Mouse (Mus musculus): ENCODE results near the gene Anxa9. TPM values are rescaled to one million over a fixed set of nuclear protein-coding genes. Genes with fewer than 3 reads are reported as not detected.

Anxa9 gene
- polyA plus RNA-seq, 1 experiment from 2014 or later = 6.8 TPM

DNA sequence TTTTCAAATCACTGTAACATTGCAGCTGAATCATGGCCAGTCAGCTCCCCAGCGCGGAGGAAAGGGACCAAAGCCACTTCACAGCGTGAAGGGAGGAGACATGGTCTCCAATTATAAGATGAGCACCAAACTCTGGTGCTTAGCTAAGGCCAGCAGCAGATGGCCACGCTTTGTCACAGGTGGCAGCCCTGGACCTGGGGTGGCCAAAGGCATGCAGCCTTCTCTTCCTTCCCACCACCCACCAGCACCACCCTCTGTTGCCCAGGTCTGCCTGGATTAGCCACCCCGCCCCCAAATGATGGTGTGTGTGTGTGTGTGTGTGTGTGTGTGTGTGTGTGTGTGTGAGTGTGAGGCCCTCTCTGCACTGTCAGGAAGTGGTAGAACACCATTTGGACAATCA, 33.5 kb downstream of the Anxa9 start:
- peaks cover 6% of the 10 kb centered on the region; the same call in 1 of the 2 replicates for H3K4me1 ChIP-seq (ENCODE audit: control insufficient read depth, insufficient read depth, low read length)
- H3K27me3 ChIP-seq (ENCODE audit: control insufficient read depth, insufficient read depth, low read length) = no peaks in the 10 kb centered on the region
- no peak for ATAC-seq (ENCODE audit: insufficient read depth, low FRiP score)
- H3K27ac ChIP-seq (ENCODE audit: low read length) = no peak overlapping the region
- no peak overlapping the region for H3K4me3 ChIP-seq (replicated peaks; ENCODE audit: low read length)
- H3K9me3 ChIP-seq (replicated peaks; ENCODE audit: control insufficient read depth, low read length) = no peaks in the 10 kb centered on the region
- WGBS = 88% methylated on average over 5 of the region's 5 CpGs
- H3K9ac ChIP-seq (ENCODE audit: low read length) = no peak overlapping the region
- H3K36me3 ChIP-seq (ENCODE audit: control insufficient read depth, insufficient read depth, low read length) = no peaks in the 10 kb centered on the region
- H3K4me2 ChIP-seq (ENCODE audit: low read depth, low read length) = no peak overlapping the region

DNA sequence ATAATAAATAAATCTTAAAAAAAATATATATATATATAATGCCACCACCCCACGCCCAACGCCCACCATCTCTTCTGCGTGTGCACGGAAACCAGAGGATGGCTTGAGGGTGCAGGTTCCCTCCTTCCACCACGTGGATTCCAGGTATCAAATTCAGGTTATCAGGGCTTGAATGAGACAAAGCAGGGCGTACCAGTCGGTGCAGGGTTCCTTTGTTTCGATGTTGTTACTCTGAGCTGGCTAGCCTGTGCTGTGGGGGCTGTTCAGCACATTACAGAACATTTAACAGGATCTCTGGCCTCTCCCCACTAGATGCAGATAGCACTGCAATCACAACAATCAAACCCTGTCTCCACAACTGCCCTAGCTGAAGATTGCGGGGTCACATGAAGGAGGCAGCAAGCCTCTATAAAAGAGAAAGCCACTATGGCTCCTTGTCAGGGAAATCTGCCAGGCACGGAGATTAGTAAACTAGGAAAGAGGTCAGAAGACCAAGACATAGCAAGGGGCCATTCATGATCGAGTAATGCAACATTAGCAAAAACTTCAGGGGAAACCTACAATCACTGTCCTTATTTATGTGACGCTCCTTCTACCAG, 36.1 kb downstream of the Anxa9 start:
- peak; percentile 49; the same call in 1 of the 2 replicates for ATAC-seq (ENCODE audit: insufficient read depth, low FRiP score)
- no peaks in the 10 kb centered on the region for H3K4me1 ChIP-seq (ENCODE audit: control insufficient read depth, insufficient read depth, low read length)
- no peaks in the 10 kb centered on the region for H3K9me3 ChIP-seq (replicated peaks; ENCODE audit: control insufficient read depth, low read length)
- H3K4me2 ChIP-seq (ENCODE audit: low read depth, low read length) = no peak overlapping the region
- no peak overlapping the region for H3K9ac ChIP-seq (ENCODE audit: low read length)
- 71% methylated on average over 12 of the region's 12 CpGs for WGBS
- H3K27ac ChIP-seq (ENCODE audit: low read length) = peak overlapping the region; percentile 14; the same call in 1 of the 2 replicates
- H3K4me3 ChIP-seq (replicated peaks; ENCODE audit: low read length) = no peak overlapping the region
- no peaks in the 10 kb centered on the region for H3K27me3 ChIP-seq (ENCODE audit: control insufficient read depth, insufficient read depth, low read length)
- peaks cover 9% of the 10 kb centered on the region for H3K36me3 ChIP-seq (ENCODE audit: control insufficient read depth, insufficient read depth, low read length)

DNA sequence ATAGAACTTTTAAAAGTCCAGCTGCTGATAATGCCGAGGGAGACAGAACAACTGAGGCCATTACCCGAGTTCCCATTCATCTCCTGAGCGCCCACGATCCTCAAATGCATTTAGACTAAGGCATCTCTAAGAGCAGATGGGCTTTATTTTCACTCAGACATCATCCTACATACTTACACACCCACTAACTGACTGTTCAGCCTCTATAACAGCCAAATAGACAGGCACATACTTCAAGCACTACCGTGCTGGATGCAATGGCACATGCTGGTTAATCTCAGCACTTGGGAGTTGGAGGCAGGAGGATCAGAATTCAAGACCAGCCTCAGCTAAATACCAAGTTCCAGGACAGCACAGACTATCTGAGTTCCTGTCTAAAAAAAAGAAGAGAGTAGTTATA, 37.2 kb downstream of the Anxa9 start:
- H3K27ac ChIP-seq (ENCODE audit: low read length) = no peak overlapping the region
- H3K27me3 ChIP-seq (ENCODE audit: control insufficient read depth, insufficient read depth, low read length) = no peaks in the 10 kb centered on the region
- peaks cover 9% of the 10 kb centered on the region for H3K36me3 ChIP-seq (ENCODE audit: control insufficient read depth, insufficient read depth, low read length)
- 89% methylated on average over 5 of the region's 5 CpGs for WGBS
- no peak overlapping the region for H3K9ac ChIP-seq (ENCODE audit: low read length)
- no peak overlapping the region for H3K4me2 ChIP-seq (ENCODE audit: low read depth, low read length)
- H3K4me1 ChIP-seq (ENCODE audit: control insufficient read depth, insufficient read depth, low read length) = no peaks in the 10 kb centered on the region
- no peak for ATAC-seq (ENCODE audit: insufficient read depth, low FRiP score)
- H3K9me3 ChIP-seq (replicated peaks; ENCODE audit: control insufficient read depth, low read length) = no peaks in the 10 kb centered on the region
- H3K4me3 ChIP-seq (replicated peaks; ENCODE audit: low read length) = no peak overlapping the region

DNA sequence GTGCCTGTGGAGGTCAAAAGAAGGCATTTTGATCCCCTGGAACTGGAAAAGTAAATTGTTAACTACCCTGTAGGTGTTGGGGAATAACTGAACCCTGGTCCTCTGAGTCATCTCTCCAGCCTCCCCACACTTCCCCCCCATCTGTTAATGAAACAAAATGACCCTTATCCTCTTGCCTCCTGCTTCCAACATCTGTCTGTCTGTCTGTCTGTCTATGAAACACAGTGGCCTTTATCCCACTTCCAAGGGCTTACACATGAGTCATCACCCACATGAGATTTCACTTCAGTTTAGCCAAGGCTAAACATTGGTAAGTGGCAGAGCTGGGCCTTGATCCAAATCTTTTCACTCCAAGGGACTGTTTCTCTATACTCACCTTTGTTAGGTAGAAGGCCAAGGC, 39.1 kb downstream of the Anxa9 start:
- no peak overlapping the region for H3K9ac ChIP-seq (ENCODE audit: low read length)
- ATAC-seq (ENCODE audit: insufficient read depth, low FRiP score) = no peak
- H3K27me3 ChIP-seq (ENCODE audit: control insufficient read depth, insufficient read depth, low read length) = no peaks in the 10 kb centered on the region
- H3K4me2 ChIP-seq (ENCODE audit: low read depth, low read length) = no peak overlapping the region
- no peak overlapping the region for H3K4me3 ChIP-seq (replicated peaks; ENCODE audit: low read length)
- H3K4me1 ChIP-seq (ENCODE audit: control insufficient read depth, insufficient read depth, low read length) = no peaks in the 10 kb centered on the region
- no peak overlapping the region for H3K27ac ChIP-seq (ENCODE audit: low read length)
- peaks cover 9% of the 10 kb centered on the region for H3K36me3 ChIP-seq (ENCODE audit: control insufficient read depth, insufficient read depth, low read length)
- no peaks in the 10 kb centered on the region for H3K9me3 ChIP-seq (replicated peaks; ENCODE audit: control insufficient read depth, low read length)

DNA sequence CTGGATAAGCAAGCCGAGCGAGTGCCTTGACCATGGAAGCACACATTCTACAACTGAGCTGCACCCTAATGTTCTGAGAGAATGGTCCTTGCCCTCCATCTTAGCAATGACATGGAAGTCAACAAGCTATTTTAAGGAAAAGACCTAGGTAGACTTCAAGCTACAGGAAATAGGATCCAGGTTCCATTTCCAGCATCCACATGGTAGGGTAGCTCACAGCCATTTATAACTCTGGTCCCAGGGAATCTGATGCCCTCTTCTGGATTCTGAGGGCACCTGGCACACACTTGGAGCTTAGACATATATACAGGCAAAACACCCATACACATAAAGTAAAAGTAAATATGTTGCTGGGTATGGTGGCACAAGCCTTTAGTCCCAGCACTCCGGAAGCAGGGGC, 40.9 kb downstream of the Anxa9 start:
- H3K4me2 ChIP-seq (ENCODE audit: low read depth, low read length) = no peak overlapping the region
- H3K4me1 ChIP-seq (ENCODE audit: control insufficient read depth, insufficient read depth, low read length) = no peaks in the 10 kb centered on the region
- no peak overlapping the region for H3K4me3 ChIP-seq (replicated peaks; ENCODE audit: low read length)
- 92% methylated on average over 3 of the region's 3 CpGs for WGBS
- H3K36me3 ChIP-seq (ENCODE audit: control insufficient read depth, insufficient read depth, low read length) = peaks cover 9% of the 10 kb centered on the region
- ATAC-seq (ENCODE audit: insufficient read depth, low FRiP score) = no peak
- H3K9ac ChIP-seq (ENCODE audit: low read length) = no peak overlapping the region
- H3K9me3 ChIP-seq (replicated peaks; ENCODE audit: control insufficient read depth, low read length) = no peaks in the 10 kb centered on the region
- no peak overlapping the region for H3K27ac ChIP-seq (ENCODE audit: low read length)
- no peaks in the 10 kb centered on the region for H3K27me3 ChIP-seq (ENCODE audit: control insufficient read depth, insufficient read depth, low read length)

- no peak overlapping the region for H3K4me2 ChIP-seq (ENCODE audit: low read depth, low read length)
- H3K4me1 ChIP-seq (ENCODE audit: control insufficient read depth, insufficient read depth, low read length) = no peaks in the 10 kb centered on the region
- WGBS = 86% methylated on average over 1 of the region's 1 CpGs
- H3K27me3 ChIP-seq (ENCODE audit: control insufficient read depth, insufficient read depth, low read length) = no peaks in the 10 kb centered on the region
- no peak for ATAC-seq (ENCODE audit: insufficient read depth, low FRiP score)
- no peaks in the 10 kb centered on the region for H3K9me3 ChIP-seq (replicated peaks; ENCODE audit: control insufficient read depth, low read length)
- H3K27ac ChIP-seq (ENCODE audit: low read length) = no peak overlapping the region
- peaks cover 11% of the 10 kb centered on the region for H3K36me3 ChIP-seq (ENCODE audit: control insufficient read depth, insufficient read depth, low read length)
- H3K4me3 ChIP-seq (replicated peaks; ENCODE audit: low read length) = no peak overlapping the region
- no peak overlapping the region for H3K9ac ChIP-seq (ENCODE audit: low read length)
These were observed 42.3 kb downstream of the Anxa9 start for GRCm38 (mm10) chr3:95264724-95265123.

DNA sequence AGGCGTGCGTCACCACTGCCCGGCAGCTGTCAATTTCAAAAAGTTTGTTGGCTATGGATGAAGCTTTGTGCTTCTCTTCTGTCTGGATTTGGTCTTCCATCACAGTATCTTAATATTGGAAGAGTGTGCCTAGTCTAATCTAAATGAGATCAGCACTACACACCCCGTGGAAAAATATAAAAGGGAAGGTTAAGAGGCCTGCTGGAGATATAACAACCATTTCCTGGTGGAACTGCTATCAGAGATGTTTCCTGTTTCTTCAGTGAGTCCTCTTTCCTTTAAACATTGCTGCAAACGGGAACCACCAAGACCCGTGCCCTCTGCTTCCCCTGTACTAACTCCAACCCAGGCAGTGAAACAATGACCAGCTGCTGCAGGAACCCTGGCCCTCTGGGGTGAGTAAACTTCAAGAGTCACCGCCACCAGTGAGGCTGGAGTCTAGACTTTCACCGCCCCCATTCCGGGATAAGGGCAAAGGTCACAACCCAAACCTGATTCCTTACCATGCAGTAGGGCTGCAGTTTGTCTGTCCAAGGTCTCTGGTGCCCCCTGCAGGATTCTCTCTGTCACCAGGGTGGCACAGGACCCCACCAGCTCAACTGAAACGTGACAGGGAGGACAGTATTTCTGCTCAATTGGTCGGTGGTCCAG, 43.8 kb downstream of the Anxa9 start:
- 47% methylated on average over 11 of the region's 11 CpGs for WGBS
- H3K4me1 ChIP-seq (ENCODE audit: control insufficient read depth, insufficient read depth, low read length) = no peaks in the 10 kb centered on the region
- H3K4me2 ChIP-seq (ENCODE audit: low read depth, low read length) = no peak overlapping the region
- H3K36me3 ChIP-seq (ENCODE audit: control insufficient read depth, insufficient read depth, low read length) = peaks cover 18% of the 10 kb centered on the region
- H3K27ac ChIP-seq (ENCODE audit: low read length) = no peak overlapping the region
- no peaks in the 10 kb centered on the region for H3K27me3 ChIP-seq (ENCODE audit: control insufficient read depth, insufficient read depth, low read length)
- ATAC-seq (ENCODE audit: insufficient read depth, low FRiP score) = peak; percentile 64; the same call in 1 of the 2 replicates
- H3K9me3 ChIP-seq (replicated peaks; ENCODE audit: control insufficient read depth, low read length) = no peaks in the 10 kb centered on the region
- H3K9ac ChIP-seq (ENCODE audit: low read length) = peak overlapping the region; percentile 11; the same call in 1 of the 2 replicates
- no peak overlapping the region for H3K4me3 ChIP-seq (replicated peaks; ENCODE audit: low read length)

DNA sequence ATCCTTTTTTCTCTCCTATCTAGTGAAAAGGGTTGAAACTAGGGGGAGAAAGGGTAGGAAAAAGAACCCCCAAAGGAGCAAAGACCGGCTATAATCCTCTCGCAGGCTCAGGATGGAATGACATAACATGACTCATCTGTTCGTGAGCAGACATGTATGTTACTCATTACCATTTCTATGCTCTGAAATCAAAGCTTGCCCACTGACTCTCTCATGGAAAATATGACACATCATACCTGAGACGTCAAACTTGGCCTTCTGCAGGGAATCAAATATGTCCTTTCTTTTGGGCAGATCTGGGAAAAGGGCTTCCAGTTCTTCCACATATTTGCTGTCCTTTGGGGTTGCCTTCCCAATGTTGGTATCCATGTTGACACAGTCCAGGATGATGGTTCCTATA, 45.0 kb downstream of the Anxa9 start:
- ATAC-seq (ENCODE audit: insufficient read depth, low FRiP score) = no peak
- no peaks in the 10 kb centered on the region for H3K9me3 ChIP-seq (replicated peaks; ENCODE audit: control insufficient read depth, low read length)
- no peaks in the 10 kb centered on the region for H3K4me1 ChIP-seq (ENCODE audit: control insufficient read depth, insufficient read depth, low read length)
- H3K36me3 ChIP-seq (ENCODE audit: control insufficient read depth, insufficient read depth, low read length) = peaks cover 13% of the 10 kb centered on the region; the same call in 1 of the 2 replicates
- H3K4me2 ChIP-seq (ENCODE audit: low read depth, low read length) = no peak overlapping the region
- 85% methylated on average over 4 of the region's 4 CpGs for WGBS
- H3K27me3 ChIP-seq (ENCODE audit: control insufficient read depth, insufficient read depth, low read length) = no peaks in the 10 kb centered on the region
- no peak overlapping the region for H3K9ac ChIP-seq (ENCODE audit: low read length)
- no peak overlapping the region for H3K4me3 ChIP-seq (replicated peaks; ENCODE audit: low read length)
- no peak overlapping the region for H3K27ac ChIP-seq (ENCODE audit: low read length)

DNA sequence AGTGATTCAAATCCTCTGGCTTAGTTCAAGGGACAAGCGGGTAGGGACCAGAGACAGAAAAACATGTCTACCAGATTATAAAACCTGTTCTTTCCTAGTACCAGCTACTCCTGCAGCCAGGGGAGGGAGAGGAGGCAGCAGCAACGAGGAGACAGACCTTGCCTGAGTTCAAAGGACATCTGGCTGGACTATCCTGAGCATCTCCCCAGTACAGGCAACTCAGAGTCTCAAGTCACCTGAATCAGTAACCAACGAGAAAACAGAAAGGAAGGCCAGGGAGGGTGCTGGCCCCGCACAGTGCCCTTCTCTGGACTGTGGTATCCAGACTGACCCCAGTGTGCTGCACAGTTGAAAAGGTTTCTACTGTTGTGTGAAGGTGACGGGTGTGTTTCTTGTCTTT, 50.0 kb downstream of the Anxa9 start:
- H3K4me2 ChIP-seq (ENCODE audit: low read depth, low read length) = no peak overlapping the region
- no peak for ATAC-seq (ENCODE audit: insufficient read depth, low FRiP score)
- no peaks in the 10 kb centered on the region for H3K9me3 ChIP-seq (replicated peaks; ENCODE audit: control insufficient read depth, low read length)
- 85% methylated on average over 5 of the region's 5 CpGs for WGBS
- no peak overlapping the region for H3K9ac ChIP-seq (ENCODE audit: low read length)
- H3K4me1 ChIP-seq (ENCODE audit: control insufficient read depth, insufficient read depth, low read length) = no peaks in the 10 kb centered on the region
- no peak overlapping the region for H3K4me3 ChIP-seq (replicated peaks; ENCODE audit: low read length)
- H3K27ac ChIP-seq (ENCODE audit: low read length) = no peak overlapping the region
- H3K27me3 ChIP-seq (ENCODE audit: control insufficient read depth, insufficient read depth, low read length) = no peaks in the 10 kb centered on the region
- peaks cover 14% of the 10 kb centered on the region; the same call in 1 of the 2 replicates for H3K36me3 ChIP-seq (ENCODE audit: control insufficient read depth, insufficient read depth, low read length)

All from stomach, embryonic 16.5 days (tissue).